Mouse (Mus musculus): ENCODE measurements at regions not wholly inside any gene's neighbourhood (a gene's known extent, or its start where the extent isn't known, plus 50 kb on each side); places are given as distances from the start of the nearest gene placed in this dataset.

DNA sequence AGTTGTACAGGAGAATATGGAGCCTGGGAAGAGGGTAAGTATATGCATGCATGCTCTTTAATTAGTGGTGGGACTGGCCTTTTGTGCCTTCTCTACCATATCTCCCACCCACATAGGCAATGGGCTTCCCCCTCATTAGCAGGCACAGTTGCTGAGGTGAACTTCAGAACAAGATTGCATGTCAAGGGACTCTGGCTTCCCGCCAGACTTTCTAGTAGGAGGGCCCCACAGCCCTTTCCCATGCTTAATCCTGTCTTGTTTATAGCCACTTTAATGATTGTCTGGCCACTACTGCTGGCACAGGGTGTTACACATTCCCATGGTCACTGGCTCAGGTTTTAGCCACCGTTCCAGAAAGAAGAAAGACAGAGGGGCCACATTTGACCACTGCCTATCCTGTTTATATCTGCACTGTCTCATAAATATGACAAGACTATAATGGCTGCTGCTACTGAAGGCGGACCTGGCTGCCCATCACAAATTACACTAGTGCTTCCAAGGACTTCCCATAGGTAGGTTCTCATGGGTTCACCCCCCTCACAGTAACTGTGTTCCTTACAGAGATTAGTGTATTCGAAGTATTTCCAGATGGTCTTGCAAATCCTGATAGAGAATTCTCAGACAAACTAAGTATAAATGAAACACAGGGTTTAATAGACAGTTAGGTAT, 362.6 kb downstream of the Fat4 start:
- no peak for TF ChIP-seq POLR2A (IDR thresholded peaks at IDR 0.05; ENCODE audit: insufficient read depth, low read length)
- TF ChIP-seq EP300 (IDR thresholded peaks at IDR 0.05; ENCODE audit: insufficient read depth, low read depth, low read length): no peak
- no peak for TF ChIP-seq CTCF (IDR thresholded peaks at IDR 0.05; ENCODE audit: low read depth, low read length)
- H3K27me3 ChIP-seq (ENCODE audit: control insufficient read depth, insufficient read depth, low read length, poor library complexity, severe bottlenecking): no peaks in the 10 kb centered on the region
- no peaks in the 10 kb centered on the region for H3K36me3 ChIP-seq (ENCODE audit: control insufficient read depth, insufficient read depth, low read length, poor library complexity, severe bottlenecking)
- H3K9me3 ChIP-seq (replicated peaks; ENCODE audit: control insufficient read depth, insufficient read depth, low read length, poor library complexity, severe bottlenecking): no peaks in the 10 kb centered on the region
- H3K27ac ChIP-seq (ENCODE audit: insufficient read depth, low read length): no peak overlapping the region
- no peak overlapping the region for H3K9ac ChIP-seq (ENCODE audit: low read depth, poor library complexity, severe bottlenecking)
- H3K4me3 ChIP-seq (ENCODE audit: low read depth, low read length): no peak overlapping the region
- no peaks in the 10 kb centered on the region for H3K4me1 ChIP-seq (ENCODE audit: control insufficient read depth, insufficient read depth, low read length)

DNA sequence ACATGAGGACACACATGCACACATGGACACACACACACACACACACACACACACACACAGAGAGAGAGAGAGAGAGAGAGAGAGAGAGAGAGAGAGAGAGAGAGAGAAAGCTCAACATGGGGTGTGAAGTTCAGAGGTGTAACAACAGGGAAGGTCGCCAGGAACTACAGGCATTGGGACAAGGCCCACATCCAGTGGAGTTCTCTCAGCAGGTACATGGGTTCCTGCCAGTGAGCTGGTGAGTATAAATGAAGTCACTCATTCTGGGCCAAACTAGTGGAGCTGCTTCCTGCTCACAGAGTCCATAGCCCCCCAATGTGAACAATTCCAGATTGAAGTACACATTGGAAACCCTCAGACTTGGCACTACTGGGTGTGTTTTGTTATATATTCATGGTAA, 366.3 kb downstream of the Fat4 start:
- no peaks in the 10 kb centered on the region for H3K4me1 ChIP-seq (ENCODE audit: control insufficient read depth, insufficient read depth, low read length)
- no peaks in the 10 kb centered on the region for H3K27me3 ChIP-seq (ENCODE audit: control insufficient read depth, insufficient read depth, low read length, poor library complexity, severe bottlenecking)
- TF ChIP-seq CTCF (IDR thresholded peaks at IDR 0.05; ENCODE audit: low read depth, low read length): no peak
- TF ChIP-seq EP300 (IDR thresholded peaks at IDR 0.05; ENCODE audit: insufficient read depth, low read depth, low read length): no peak
- no peak for TF ChIP-seq POLR2A (IDR thresholded peaks at IDR 0.05; ENCODE audit: insufficient read depth, low read length)
- no peak overlapping the region for H3K9ac ChIP-seq (ENCODE audit: low read depth, poor library complexity, severe bottlenecking)
- H3K36me3 ChIP-seq (ENCODE audit: control insufficient read depth, insufficient read depth, low read length, poor library complexity, severe bottlenecking): no peaks in the 10 kb centered on the region
- H3K27ac ChIP-seq (ENCODE audit: insufficient read depth, low read length): no peak overlapping the region
- H3K9me3 ChIP-seq (replicated peaks; ENCODE audit: control insufficient read depth, insufficient read depth, low read length, poor library complexity, severe bottlenecking): no peaks in the 10 kb centered on the region
- no peak overlapping the region for H3K4me3 ChIP-seq (ENCODE audit: low read depth, low read length)

DNA sequence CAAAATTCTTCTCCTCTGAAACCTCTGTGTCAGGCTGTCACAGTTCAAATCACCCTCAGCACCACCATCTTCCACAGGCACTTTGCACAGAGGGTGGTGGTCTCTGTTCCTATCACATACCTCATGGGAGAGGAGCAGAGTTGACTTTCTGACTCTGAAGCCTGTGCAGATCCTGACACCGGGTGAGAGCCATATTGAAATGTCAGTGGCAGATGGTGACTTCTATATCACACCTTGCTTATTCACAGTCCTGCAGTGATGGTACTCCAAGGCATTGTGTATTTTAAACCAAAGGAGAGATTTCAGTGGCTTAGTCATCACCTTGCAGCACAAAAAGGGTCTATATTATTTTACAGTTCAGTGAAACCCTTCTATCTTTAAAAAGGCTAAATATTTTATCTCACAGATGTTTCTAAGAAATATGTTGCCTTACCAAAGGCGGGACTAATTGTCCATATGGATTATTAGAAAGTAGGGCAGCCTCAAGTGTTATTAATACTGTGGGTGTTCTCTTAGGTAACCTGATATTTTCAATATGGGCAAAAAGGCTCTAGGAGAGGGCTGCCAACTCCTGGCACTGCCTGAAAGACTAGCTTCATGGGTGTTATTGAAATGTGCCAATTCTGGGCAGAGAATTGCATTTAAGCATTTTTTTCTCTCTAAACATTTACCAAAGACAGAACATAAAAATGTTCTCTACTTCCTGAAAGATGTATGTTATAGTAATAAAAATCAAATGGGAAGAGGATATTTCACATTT, 378.1 kb downstream of the Fat4 start:
- H3K9me3 ChIP-seq (replicated peaks; ENCODE audit: control insufficient read depth, insufficient read depth, low read length, poor library complexity, severe bottlenecking): no peaks in the 10 kb centered on the region

DNA sequence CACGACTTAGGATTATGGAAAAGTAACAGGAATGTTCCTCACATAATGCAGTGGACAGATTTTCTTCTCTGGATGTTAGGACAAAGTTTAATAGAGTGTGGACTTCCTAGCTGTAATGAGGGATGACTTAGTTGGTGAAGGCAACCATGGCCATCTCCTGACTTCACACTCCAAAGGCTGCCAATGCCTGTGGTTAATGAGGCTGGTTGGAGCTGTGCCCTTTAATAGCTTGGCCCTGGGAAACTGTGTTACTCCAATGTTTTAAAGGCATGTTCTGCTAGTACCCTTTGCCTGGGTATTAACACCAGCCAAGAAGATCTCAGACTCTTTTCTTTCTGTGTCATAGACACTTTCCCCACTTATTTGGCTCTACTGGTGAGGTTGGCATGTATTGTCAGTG, 378.9 kb downstream of the Fat4 start:
- Histone ChIP-seq H3K36me3 (ENCODE audit: control insufficient read depth, insufficient read depth, low read length, poor library complexity, severe bottlenecking) (no peaks in the 10 kb centered on the region), H3K4me3 (ENCODE audit: low read depth, low read length) (no peak overlapping the region), H3K9me3 (replicated peaks; ENCODE audit: control insufficient read depth, insufficient read depth, low read length, poor library complexity, severe bottlenecking) (no peaks in the 10 kb centered on the region), H3K9ac (ENCODE audit: low read depth, poor library complexity, severe bottlenecking) (no peak overlapping the region), H3K27me3 (ENCODE audit: control insufficient read depth, insufficient read depth, low read length, poor library complexity, severe bottlenecking) (no peaks in the 10 kb centered on the region), H3K4me1 (ENCODE audit: control insufficient read depth, insufficient read depth, low read length) (no peaks in the 10 kb centered on the region), H3K27ac (ENCODE audit: insufficient read depth, low read length) (no peak overlapping the region)
- no peak for TF ChIP-seq POLR2A (IDR thresholded peaks at IDR 0.05; ENCODE audit: insufficient read depth, low read length)
- no peak for TF ChIP-seq CTCF (IDR thresholded peaks at IDR 0.05; ENCODE audit: low read depth, low read length)
- TF ChIP-seq EP300 (IDR thresholded peaks at IDR 0.05; ENCODE audit: insufficient read depth, low read depth, low read length): no peak

More for the DNA sequence above, 378.1 kb downstream of the Fat4 start:
- Histone ChIP-seq H3K36me3 (ENCODE audit: control insufficient read depth, insufficient read depth, low read length, poor library complexity, severe bottlenecking) (no peaks in the 10 kb centered on the region), H3K4me1 (ENCODE audit: control insufficient read depth, insufficient read depth, low read length) (no peaks in the 10 kb centered on the region), H3K27me3 (ENCODE audit: control insufficient read depth, insufficient read depth, low read length, poor library complexity, severe bottlenecking) (no peaks in the 10 kb centered on the region), H3K9ac (ENCODE audit: low read depth, poor library complexity, severe bottlenecking) (no peak overlapping the region), H3K4me3 (ENCODE audit: low read depth, low read length) (no peak overlapping the region), H3K27ac (ENCODE audit: insufficient read depth, low read length) (no peak overlapping the region)
- no peak for TF ChIP-seq CTCF (IDR thresholded peaks at IDR 0.05; ENCODE audit: low read depth, low read length)
- TF ChIP-seq POLR2A (IDR thresholded peaks at IDR 0.05; ENCODE audit: insufficient read depth, low read length): no peak
- TF ChIP-seq EP300 (IDR thresholded peaks at IDR 0.05; ENCODE audit: insufficient read depth, low read depth, low read length): no peak

DNA sequence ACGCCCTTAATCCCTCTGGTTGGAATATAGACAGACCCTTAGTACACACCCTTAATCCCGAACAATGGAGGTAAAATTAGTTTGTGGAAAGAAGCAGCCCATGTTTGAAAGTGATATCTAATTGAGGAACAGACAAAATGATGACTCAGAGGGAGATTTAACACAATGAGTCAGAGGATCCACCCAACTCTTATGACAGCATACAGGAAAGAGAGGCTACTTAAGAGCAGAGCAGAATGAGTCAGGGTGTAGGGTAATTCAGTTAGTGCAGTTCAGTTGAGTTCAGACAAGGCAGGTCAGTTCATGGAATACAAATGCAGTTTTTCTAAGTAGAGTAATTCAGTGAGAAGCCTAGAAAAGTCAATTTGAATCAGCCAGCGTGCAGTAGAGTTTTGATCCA, 382.6 kb downstream of the Fat4 start:
- no peaks in the 10 kb centered on the region for H3K9me3 ChIP-seq (replicated peaks; ENCODE audit: control insufficient read depth, insufficient read depth, low read length, poor library complexity, severe bottlenecking)
- no peak overlapping the region for H3K9ac ChIP-seq (ENCODE audit: low read depth, poor library complexity, severe bottlenecking)
- H3K36me3 ChIP-seq (ENCODE audit: control insufficient read depth, insufficient read depth, low read length, poor library complexity, severe bottlenecking): no peaks in the 10 kb centered on the region
- H3K4me1 ChIP-seq (ENCODE audit: control insufficient read depth, insufficient read depth, low read length): no peaks in the 10 kb centered on the region
- H3K27ac ChIP-seq (ENCODE audit: insufficient read depth, low read length): no peak overlapping the region
- H3K4me3 ChIP-seq (ENCODE audit: low read depth, low read length): no peak overlapping the region
- TF ChIP-seq CTCF (IDR thresholded peaks at IDR 0.05; ENCODE audit: low read depth, low read length) (no peak), EP300 (IDR thresholded peaks at IDR 0.05; ENCODE audit: insufficient read depth, low read depth, low read length) (no peak), POLR2A (IDR thresholded peaks at IDR 0.05; ENCODE audit: insufficient read depth, low read length) (no peak)
- no peaks in the 10 kb centered on the region for H3K27me3 ChIP-seq (ENCODE audit: control insufficient read depth, insufficient read depth, low read length, poor library complexity, severe bottlenecking)

DNA sequence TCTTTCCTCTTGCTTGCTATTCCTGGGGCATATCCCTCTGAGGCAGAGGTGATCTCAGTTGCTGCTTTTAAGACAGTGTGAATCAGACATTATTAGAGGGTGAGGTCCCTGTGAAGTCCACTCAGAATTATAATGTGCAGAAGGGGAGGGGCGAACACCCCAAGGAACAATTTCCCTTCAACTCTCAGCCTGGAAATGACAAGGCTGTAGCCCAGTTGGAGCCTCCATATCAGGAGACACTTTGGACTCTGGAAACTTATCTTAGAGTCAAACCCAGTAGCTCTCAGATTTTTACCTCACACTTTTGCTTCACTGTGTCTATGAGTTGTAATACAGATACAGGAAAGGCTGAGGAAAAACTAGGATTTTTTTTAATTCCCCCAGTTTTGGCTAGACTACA, 385.9 kb downstream of the Fat4 start:
- Histone ChIP-seq H3K9me3 (replicated peaks; ENCODE audit: control insufficient read depth, insufficient read depth, low read length, poor library complexity, severe bottlenecking) (no peaks in the 10 kb centered on the region), H3K27me3 (ENCODE audit: control insufficient read depth, insufficient read depth, low read length, poor library complexity, severe bottlenecking) (no peaks in the 10 kb centered on the region), H3K27ac (ENCODE audit: insufficient read depth, low read length) (no peak overlapping the region), H3K4me3 (ENCODE audit: low read depth, low read length) (no peak overlapping the region), H3K4me1 (ENCODE audit: control insufficient read depth, insufficient read depth, low read length) (no peaks in the 10 kb centered on the region), H3K9ac (ENCODE audit: low read depth, poor library complexity, severe bottlenecking) (no peak overlapping the region), H3K36me3 (ENCODE audit: control insufficient read depth, insufficient read depth, low read length, poor library complexity, severe bottlenecking) (no peaks in the 10 kb centered on the region)
- TF ChIP-seq POLR2A (IDR thresholded peaks at IDR 0.05; ENCODE audit: insufficient read depth, low read length) (no peak), CTCF (IDR thresholded peaks at IDR 0.05; ENCODE audit: low read depth, low read length) (no peak), EP300 (IDR thresholded peaks at IDR 0.05; ENCODE audit: insufficient read depth, low read depth, low read length) (no peak)
